Mouse (Mus musculus) midbrain, embryonic 12.5 days (tissue): ENCODE measurements around the gene Xpnpep3. TPM values are rescaled to one million over a fixed set of nuclear protein-coding genes. Genes with fewer than 3 reads are reported as not detected.

Source experiments
- ATAC-seq: fragments of 200-750 bp; cut with Nextera tagmentation; 2 replicates; pipeline ENCODE4 v1.8.0; 2017; ENCODE audit warnings: low read depth, moderate TSS enrichment, moderate library complexity; ENCODE audit not compliant: low FRiP score
- H3K27ac ChIP-seq: fragments of 300-500 bp; sonication (generic); replicated peaks from 2 replicates; pipeline ENCODE4 v1.5.1; 2016; ENCODE audit warnings: mild to moderate bottlenecking
- H3K27me3 ChIP-seq: fragments of 300-500 bp; sonication (generic); 2 replicates; pipeline ENCODE4 v1.6.1; 2016; ENCODE audit warnings: mild to moderate bottlenecking
- H3K36me3 ChIP-seq: fragments of 300-500 bp; sonication (generic); 2 replicates; pipeline ENCODE4 v1.6.1; 2016
- H3K4me1 ChIP-seq: fragments of 300-500 bp; sonication (generic); 2 replicates; pipeline ENCODE4 v1.6.1; 2016
- H3K4me2 ChIP-seq: fragments of 300-500 bp; sonication (generic); replicated peaks from 2 replicates; pipeline ENCODE4 v1.6.1; 2016; ENCODE audit warnings: mild to moderate bottlenecking, moderate library complexity
- H3K4me3 ChIP-seq: fragments of 300-500 bp; sonication (generic); 2 replicates; pipeline ENCODE4 v1.5.1; 2016; ENCODE audit warnings: mild to moderate bottlenecking
- H3K9ac ChIP-seq: fragments of 300-500 bp; sonication (generic); replicated peaks from 2 replicates; pipeline ENCODE4 v1.6.1; 2016; ENCODE audit warnings: mild to moderate bottlenecking, moderate library complexity
- H3K9me3 ChIP-seq: fragments of 300-500 bp; sonication (generic); 2 replicates; pipeline ENCODE4 v1.6.1; 2016; ENCODE audit warnings: mild to moderate bottlenecking
- WGBS: fragments of 180-500 bp; shearing (Covaris S2); methylation state at CpG from one replicate; pipeline ENCODE4 v1.1.7; 2016; 5-methylcytosine and 5-hydroxymethylcytosine counted together
- polyA plus RNA-seq: library from polyadenylated mRNA; unstranded; fragments of >200 nt; fragmentation: Nextera tagmentation; extraction: Ambion mirVana; gene quantifications from 2 replicates; pipeline ENCODE4 v1.2.1, GENCODE M21; 2016

Xpnpep3 gene
- polyA plus RNA-seq, 1 experiment from 2014 or later: 12.6 TPM

GRCm38 (mm10) chr15:81483691-81484090 is 83.8 kb downstream of the Xpnpep3 start:
- peaks cover 7% of the 10 kb centered on the region for H3K27me3 ChIP-seq
- no peaks in the 10 kb centered on the region for H3K9me3 ChIP-seq
- H3K27ac ChIP-seq: no peak overlapping the region
- no peaks in the 10 kb centered on the region for H3K36me3 ChIP-seq
- H3K4me2 ChIP-seq: no peak overlapping the region
- 0 out of 2 replicates have a peak, but pooled peaks cover 4% of the 10 kb centered on the region for H3K4me1 ChIP-seq
- 90% methylated on average over 6 of the region's 6 CpGs for WGBS
- no peak for ATAC-seq
- no peak overlapping the region for H3K9ac ChIP-seq
- H3K4me3 ChIP-seq: no peak overlapping the region

GRCm38 (mm10) chr15:81485483-81485882 is 85.5 kb downstream of the Xpnpep3 start:
- H3K4me2 ChIP-seq: no peak overlapping the region
- no peak overlapping the region for H3K9ac ChIP-seq
- 0 out of 2 replicates have a peak, but pooled peaks cover 4% of the 10 kb centered on the region for H3K4me1 ChIP-seq
- no peak for ATAC-seq
- no peak overlapping the region for H3K27ac ChIP-seq
- H3K4me3 ChIP-seq: no peak overlapping the region
- no peaks in the 10 kb centered on the region for H3K9me3 ChIP-seq
- H3K27me3 ChIP-seq: peaks cover 7% of the 10 kb centered on the region
- no peaks in the 10 kb centered on the region for H3K36me3 ChIP-seq
- 95% methylated on average over 4 of the region's 4 CpGs for WGBS

GRCm38 (mm10) chr15:81503466-81503865 is 103.5 kb downstream of the Xpnpep3 start:
- WGBS: 94% methylated on average over 2 of the region's 2 CpGs
- Histone ChIP-seq H3K27me3 (no peaks in the 10 kb centered on the region), H3K9ac (no peak overlapping the region), H3K4me1 (no peaks in the 10 kb centered on the region), H3K27ac (no peak overlapping the region), H3K9me3 (no peaks in the 10 kb centered on the region), H3K4me2 (no peak overlapping the region), H3K4me3 (no peak overlapping the region), H3K36me3 (no peaks in the 10 kb centered on the region)
- no peak for ATAC-seq

DNA sequence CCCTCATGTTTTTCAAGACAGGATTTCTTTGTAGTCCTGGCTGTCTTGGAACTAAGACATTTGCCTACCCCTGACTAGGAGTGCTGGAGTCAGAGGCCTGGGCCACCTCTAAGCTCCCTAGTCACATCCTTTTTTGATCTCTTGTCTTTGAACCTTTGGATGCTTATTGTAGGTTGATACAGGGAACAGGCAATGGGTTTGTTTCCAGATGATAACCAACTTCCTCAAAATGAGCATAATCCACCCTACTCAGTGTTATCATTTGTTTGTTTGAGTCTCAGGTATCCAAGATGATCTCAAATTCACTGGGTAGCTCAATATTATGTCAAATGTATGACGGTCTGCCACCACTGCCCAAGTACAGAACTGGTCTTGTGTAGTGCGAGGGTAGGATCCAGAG is 104.1 kb downstream of the Xpnpep3 start:
- no peak overlapping the region for H3K4me2 ChIP-seq
- no peak for ATAC-seq
- no peak overlapping the region for H3K9ac ChIP-seq
- no peaks in the 10 kb centered on the region for H3K9me3 ChIP-seq
- WGBS: 98% methylated on average over 2 of the region's 2 CpGs
- H3K27ac ChIP-seq: no peak overlapping the region
- H3K4me1 ChIP-seq: no peaks in the 10 kb centered on the region
- no peak overlapping the region for H3K4me3 ChIP-seq
- no peaks in the 10 kb centered on the region for H3K27me3 ChIP-seq
- no peaks in the 10 kb centered on the region for H3K36me3 ChIP-seq

Other genes starting within 250 kb of the Xpnpep3 start
- gene Mrtfa, start 209.4 kb upstream of the Xpnpep3 start, polyA plus RNA-seq: 29.2 and 29.4 TPM in 2 replicates
- gene Mchr1, start 164.6 kb upstream of the Xpnpep3 start, polyA plus RNA-seq: 0.81 and 0.98 TPM in 2 replicates
- gene Slc25a17, start 39.3 kb upstream of the Xpnpep3 start, polyA plus RNA-seq: 108 and 114 TPM in 2 replicates
- gene St13, start 61 bp upstream of the Xpnpep3 start, polyA plus RNA-seq: 202 and 203 TPM in 2 replicates
- 2.4 and 3.3 TPM in 2 replicates for gene Dnajb7, start 8.2 kb downstream of the Xpnpep3 start, polyA plus RNA-seq
- 493 and 541 TPM in 2 replicates for gene Rbx1, start 66.2 kb downstream of the Xpnpep3 start, polyA plus RNA-seq
- 27.2 and 30.9 TPM in 2 replicates for gene Ep300, start 185.2 kb downstream of the Xpnpep3 start, polyA plus RNA-seq